Mouse (Mus musculus) hematopoietic multipotent progenitor cell, adult 10-12 weeks (in vitro differentiated cells): ENCODE measurements around the gene Sumo1. TPM values are rescaled to one million over a fixed set of nuclear protein-coding genes. Genes with fewer than 3 reads are reported as not detected.

Experiments used
- polyA plus RNA-seq: library from polyadenylated mRNA; stranded (reverse); fragments of >175 nt; gene quantifications from 2 replicates; pipeline ENCODE4 v1.2.3, GENCODE M21; 2012; ENCODE audit warnings: low replicate concordance

Sumo1 gene
- polyA plus RNA-seq = 4.9 and 269 TPM in 2 replicates

DNA sequence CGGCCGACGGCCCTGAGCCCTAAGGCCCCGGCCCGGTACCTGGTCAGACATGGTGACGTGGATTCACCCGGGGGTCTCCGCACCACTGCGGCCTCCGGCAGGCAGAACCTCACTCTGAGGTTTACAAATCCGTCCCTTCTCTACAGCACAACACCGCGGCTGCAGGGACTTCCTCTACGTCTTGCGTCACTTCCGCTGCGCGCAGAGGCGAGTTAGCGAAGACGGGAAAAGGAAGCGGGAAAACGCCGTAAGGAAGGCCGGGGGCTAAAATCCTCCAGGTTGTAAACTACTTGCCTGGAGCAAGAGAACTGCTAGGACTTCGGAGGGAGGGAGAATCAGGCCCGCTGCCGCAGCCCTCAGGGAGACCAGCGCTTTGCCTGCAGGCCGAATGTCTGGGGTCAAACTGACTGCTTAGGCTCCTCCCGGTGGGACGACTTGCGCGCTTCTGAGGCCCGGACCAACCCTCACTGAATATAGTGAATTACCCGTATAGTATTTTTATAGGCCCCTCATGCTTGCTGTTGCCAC, at the start of gene Sumo1:
TSS of gene Sumo1 (minus strand) at position 194 of the 528 bp plus-strand sequence.

DNA sequence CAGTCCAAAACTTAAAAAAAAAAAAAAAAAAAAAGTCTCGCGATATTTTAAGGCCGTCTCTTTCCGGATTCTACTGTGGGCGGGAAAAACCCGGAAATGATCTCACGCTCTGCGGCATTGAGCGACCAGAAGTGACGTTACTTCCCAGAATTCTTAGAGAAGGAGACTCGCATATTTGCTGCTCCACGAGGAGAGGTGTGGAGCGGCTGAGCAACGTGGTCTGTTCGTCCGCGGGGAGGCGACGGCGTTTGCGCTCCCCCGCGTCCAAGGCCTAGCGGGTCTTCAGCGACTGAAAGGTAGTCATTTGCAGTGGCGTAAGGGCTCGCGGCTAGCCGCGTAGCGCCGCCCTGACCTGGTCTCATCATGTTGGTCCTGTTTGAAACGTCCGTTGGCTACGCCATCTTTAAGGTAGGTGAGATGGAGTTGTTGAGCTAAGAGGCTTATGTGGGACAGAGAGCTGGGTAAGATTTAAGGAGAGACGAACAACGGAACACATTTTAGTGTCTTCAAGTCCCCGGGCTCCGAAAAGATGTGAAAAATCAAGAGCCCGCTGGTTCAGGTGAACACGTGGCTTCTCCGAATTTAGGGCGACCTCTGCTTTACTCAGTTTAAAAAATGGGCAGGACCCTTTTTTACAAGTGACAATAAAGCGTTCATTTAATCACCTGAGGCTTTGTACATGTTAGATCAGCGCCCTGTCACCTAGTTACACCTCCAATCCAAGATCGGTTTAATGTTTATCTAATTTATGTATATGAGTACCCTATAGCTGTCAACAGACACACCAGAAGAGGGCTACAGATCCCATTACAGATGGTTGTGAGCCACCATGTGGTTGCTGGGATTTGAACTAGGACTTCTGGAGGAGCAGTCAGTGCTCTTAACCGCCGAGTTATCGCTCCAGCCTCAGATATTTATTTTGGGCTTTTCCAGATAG, 14.5 kb upstream of the Sumo1 start, which contains the start of gene Nop58:
TSS of gene Nop58 (plus strand) at position 153 of the 937 bp plus-strand sequence.

Other genes with a start within 250 kb of the Sumo1 start
- gene Fzd7, start 188.4 kb downstream of the Sumo1 start, polyA plus RNA-seq = 3.0 and 4.5 TPM in 2 replicates
- gene Gm973, start 154.6 kb downstream of the Sumo1 start, polyA plus RNA-seq = 0.67 and 1.3 TPM in 2 replicates
- 9.8 and 57.7 TPM in 2 replicates for gene Nop58, start 14.1 kb upstream of the Sumo1 start, polyA plus RNA-seq
- gene Bmpr2, start 92.6 kb upstream of the Sumo1 start, polyA plus RNA-seq = 1.2 and 3.8 TPM in 2 replicates
- gene Fam117b, start 242.2 kb upstream of the Sumo1 start, polyA plus RNA-seq = 16.2 and 45.9 TPM in 2 replicates